8 mouse cellular contexts compared by ENCODE assay signal in the genomic region with DNA sequence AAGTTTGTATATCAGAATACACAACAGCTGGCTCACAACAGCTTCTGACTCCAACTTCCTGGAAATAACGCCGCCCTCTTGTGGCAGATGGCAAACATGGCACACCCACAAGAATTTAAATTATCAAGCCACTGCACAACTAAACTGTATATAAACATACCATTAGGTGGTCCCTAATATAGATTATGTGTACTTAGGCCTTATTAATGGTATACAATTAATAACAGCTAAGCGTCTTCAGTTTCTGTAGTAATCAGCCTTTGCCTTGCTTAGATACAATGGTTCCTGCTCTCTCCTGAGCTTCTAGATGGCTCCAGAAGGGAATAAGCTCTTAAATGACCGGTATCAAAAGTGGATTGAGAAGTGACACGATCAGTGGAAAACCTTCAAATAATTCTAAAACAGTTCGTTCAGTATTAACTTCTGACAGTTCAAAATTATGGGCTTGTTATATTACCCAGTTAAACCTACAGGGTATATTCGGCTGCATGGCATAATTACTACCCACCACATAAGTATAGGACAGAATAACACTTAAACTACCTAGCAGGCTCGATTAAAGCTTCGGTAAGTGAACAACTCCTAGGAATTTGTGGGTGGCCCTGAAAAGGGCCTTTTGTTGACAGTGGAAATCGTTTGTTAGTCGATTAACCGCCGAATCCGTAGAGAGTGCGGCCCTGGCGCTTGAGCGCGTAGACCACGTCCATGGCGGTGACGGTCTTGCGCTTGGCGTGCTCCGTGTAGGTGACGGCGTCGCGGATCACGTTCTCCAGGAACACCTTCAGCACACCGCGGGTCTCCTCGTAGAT. TPM values are rescaled to one million over a fixed set of nuclear protein-coding genes. Genes with fewer than 3 reads are reported as not detected.
A peak's percentile ranks its signal among the peaks of the same experiment; 100 is the strongest.
DNase-seq lines count a peak whose midpoint lies in the region; ATAC-seq lines count a peak whose summit lies in the region.

No protein-coding gene starts in this region.

- peak overlapping the region; percentile 68 for H3K4me2 ChIP-seq in hindbrain, embryonic 13.5 days
- peak overlapping the region; percentile 59 for H3K4me2 ChIP-seq in limb, embryonic 13.5 days (replicated peaks)
- peak overlapping the region; percentile 77 for H3K4me2 ChIP-seq in midbrain, embryonic 12.5 days (replicated peaks)
- peak overlapping the region; percentile 56 for H3K4me2 ChIP-seq in stomach, embryonic 14.5 days (replicated peaks; ENCODE audit: low read depth, low read length)

- under 1% methylated on average over 29 of the region's 32 CpGs for WGBS in hindbrain, embryonic 13.5 days
- under 1% methylated on average over 29 of the region's 32 CpGs for WGBS in limb, embryonic 13.5 days
- WGBS in midbrain, embryonic 12.5 days = under 1% methylated on average over 27 of the region's 32 CpGs
- under 1% methylated on average over 21 of the region's 32 CpGs for WGBS in stomach, embryonic 14.5 days

- no peaks in the 10 kb centered on the region for H3K27me3 ChIP-seq in erythroblast, embryonic 14.5 days (ENCODE audit: control insufficient read depth)
- no peaks in the 10 kb centered on the region for H3K27me3 ChIP-seq in hindbrain, embryonic 13.5 days
- no peaks in the 10 kb centered on the region for H3K27me3 ChIP-seq in limb, embryonic 13.5 days
- no peaks in the 10 kb centered on the region for H3K27me3 ChIP-seq in midbrain, embryonic 12.5 days
- H3K27me3 ChIP-seq in stomach, embryonic 14.5 days (ENCODE audit: control insufficient read depth, insufficient read depth, low read length) = no peaks in the 10 kb centered on the region

- peak overlapping the region; percentile 71 for H3K9ac ChIP-seq in hindbrain, embryonic 13.5 days
- peak overlapping the region; percentile 56 for H3K9ac ChIP-seq in limb, embryonic 13.5 days
- H3K9ac ChIP-seq in midbrain, embryonic 12.5 days (replicated peaks) = peak overlapping the region; percentile 65
- H3K9ac ChIP-seq in stomach, embryonic 14.5 days (replicated peaks; ENCODE audit: low read depth, low read length) = peak overlapping the region; percentile 26

- H3K27ac ChIP-seq in hindbrain, embryonic 13.5 days = peak overlapping the region; percentile 91
- peak overlapping the region; percentile 83 for H3K27ac ChIP-seq in limb, embryonic 13.5 days
- H3K27ac ChIP-seq in midbrain, embryonic 12.5 days (replicated peaks) = peak overlapping the region; percentile 92
- H3K27ac ChIP-seq in stomach, embryonic 14.5 days (ENCODE audit: low read length) = peak overlapping the region; percentile 91

- H3K9me3 ChIP-seq in erythroblast, embryonic 14.5 days (ENCODE audit: control insufficient read depth, low read length) = no peaks in the 10 kb centered on the region
- H3K9me3 ChIP-seq in hindbrain, embryonic 13.5 days = no peaks in the 10 kb centered on the region
- no peaks in the 10 kb centered on the region for H3K9me3 ChIP-seq in limb, embryonic 13.5 days
- H3K9me3 ChIP-seq in midbrain, embryonic 12.5 days = no peaks in the 10 kb centered on the region
- H3K9me3 ChIP-seq in stomach, embryonic 14.5 days (ENCODE audit: control insufficient read depth, low read depth, low read length) = no peaks in the 10 kb centered on the region

- peaks cover 55% of the 10 kb centered on the region for H3K4me1 ChIP-seq in erythroblast, embryonic 14.5 days (ENCODE audit: control insufficient read depth)
- peaks cover 11% of the 10 kb centered on the region for H3K4me1 ChIP-seq in hindbrain, embryonic 13.5 days (replicated peaks)
- H3K4me1 ChIP-seq in limb, embryonic 13.5 days = peaks cover 21% of the 10 kb centered on the region
- H3K4me1 ChIP-seq in midbrain, embryonic 12.5 days = 0 out of 2 replicates have a peak, but pooled peaks cover 5% of the 10 kb centered on the region
- peaks cover 9% of the 10 kb centered on the region; the same call in 1 of the 2 replicates for H3K4me1 ChIP-seq in stomach, embryonic 14.5 days (ENCODE audit: control insufficient read depth, insufficient read depth, low read length)

- peaks cover 5% of the 10 kb centered on the region for H3K36me3 ChIP-seq in erythroblast, embryonic 14.5 days (ENCODE audit: control insufficient read depth)
- no peaks in the 10 kb centered on the region for H3K36me3 ChIP-seq in hindbrain, embryonic 13.5 days
- no peaks in the 10 kb centered on the region for H3K36me3 ChIP-seq in limb, embryonic 13.5 days
- H3K36me3 ChIP-seq in midbrain, embryonic 12.5 days = no peaks in the 10 kb centered on the region
- H3K36me3 ChIP-seq in stomach, embryonic 14.5 days (ENCODE audit: control insufficient read depth, insufficient read depth, low read length) = no peaks in the 10 kb centered on the region

- DNase-seq in adrenal gland, adult 2 months = peak; percentile 46
- DNase-seq in adrenal gland, adult 8-10 months = no peak
- peak; percentile 74 for DNase-seq in T-cell, adult 2 months (ENCODE audit: low spot score)

- peak overlapping the region; percentile 67 for H3K4me3 ChIP-seq in erythroblast, embryonic 14.5 days (replicated peaks)
- H3K4me3 ChIP-seq in hindbrain, embryonic 13.5 days = peak overlapping the region; percentile 45
- peak overlapping the region; percentile 40 for H3K4me3 ChIP-seq in limb, embryonic 13.5 days
- H3K4me3 ChIP-seq in midbrain, embryonic 12.5 days = peak overlapping the region; percentile 47
- H3K4me3 ChIP-seq in stomach, embryonic 14.5 days (ENCODE audit: low read depth, low read length) = peak overlapping the region; percentile 40

- ATAC-seq in hindbrain, embryonic 13.5 days (ENCODE audit: low FRiP score) = peak; percentile 84
- ATAC-seq in limb, embryonic 13.5 days (ENCODE audit: low FRiP score, low read depth) = peak; percentile 39
- peak; percentile 53 for ATAC-seq in midbrain, embryonic 12.5 days (ENCODE audit: low FRiP score, low read depth)
- ATAC-seq in stomach, embryonic 14.5 days (ENCODE audit: insufficient number of reproducible peaks, insufficient read depth, low FRiP score, low read depth) = no peak; the same call in none of the 2 replicates

RNA-seq across cellular contexts. Expression of gene Hist1h4c, which starts 0.6 kb away (rescaled TPM):
- total RNA-seq in adrenal gland, adult 2 months (2021) = 10 to 100 TPM; 70.2 to 84.7 TPM
- polyA plus RNA-seq in adrenal gland, adult 2 months (2012; rRNA removed) = 1.7 and 2.8 TPM in 2 replicates
- total RNA-seq in adrenal gland, adult 8-10 months (2022) = 10 to 100 TPM; 71.9 to 93.9 (median 88.6) TPM
- 0.93 and 3.0 TPM in 2 replicates for polyA plus RNA-seq in erythroblast, embryonic 14.5 days (2012)
- polyA plus RNA-seq in hindbrain, embryonic 13.5 days (2015; fragmentation: Nextera tagmentation; extraction: Ambion mirVana) = 3.9 and 4.4 TPM in 2 replicates
- polyA plus RNA-seq in limb, embryonic 13.5 days (2015; fragmentation: Nextera tagmentation; extraction: Ambion mirVana) = 9.0 and 10.3 TPM in 2 replicates
- 5.8 and 6.8 TPM in 2 replicates for polyA plus RNA-seq in midbrain, embryonic 12.5 days (2016; fragmentation: Nextera tagmentation; extraction: Ambion mirVana)
- 7.2 and 9.6 TPM in 2 replicates for polyA plus RNA-seq in stomach, embryonic 14.5 days (2014; fragmentation: Nextera tagmentation; extraction: Ambion mirVana)

RNA-seq across cellular contexts. Expression of gene Hist1h1t, which starts 2.1 kb away (rescaled TPM):
- total RNA-seq in adrenal gland, adult 2 months (2021) = not detected
- polyA plus RNA-seq in adrenal gland, adult 2 months (2012; rRNA removed) = not detected in 2 replicates
- total RNA-seq in adrenal gland, adult 8-10 months (2022) = under 1 TPM in 1 of 4 experiments, not detected in 3; 0.26 TPM
- 0.10 TPM in 1 of 2 replicates, not detected in the other for polyA plus RNA-seq in erythroblast, embryonic 14.5 days (2012)
- polyA plus RNA-seq in hindbrain, embryonic 13.5 days (2015; fragmentation: Nextera tagmentation; extraction: Ambion mirVana) = not detected in 2 replicates
- polyA plus RNA-seq in limb, embryonic 13.5 days (2015; fragmentation: Nextera tagmentation; extraction: Ambion mirVana) = 0.36 and 0.43 TPM in 2 replicates
- not detected in 2 replicates for polyA plus RNA-seq in midbrain, embryonic 12.5 days (2016; fragmentation: Nextera tagmentation; extraction: Ambion mirVana)
- polyA plus RNA-seq in stomach, embryonic 14.5 days (2014; fragmentation: Nextera tagmentation; extraction: Ambion mirVana) = not detected in 2 replicates

RNA-seq across cellular contexts. Expression of gene Hfe, which starts 13.0 kb away (rescaled TPM):
- 10 to 100 TPM; 22.3 to 33.0 TPM for total RNA-seq in adrenal gland, adult 2 months (2021)
- 27.9 and 30.3 TPM in 2 replicates for polyA plus RNA-seq in adrenal gland, adult 2 months (2012; rRNA removed)
- total RNA-seq in adrenal gland, adult 8-10 months (2022) = 10 to 100 TPM; 27.4 to 41.7 (median 33.5) TPM
- polyA plus RNA-seq in erythroblast, embryonic 14.5 days (2012) = 0.15 and 0.53 TPM in 2 replicates
- polyA plus RNA-seq in hindbrain, embryonic 13.5 days (2015; fragmentation: Nextera tagmentation; extraction: Ambion mirVana) = 5.4 and 5.6 TPM in 2 replicates
- polyA plus RNA-seq in limb, embryonic 13.5 days (2015; fragmentation: Nextera tagmentation; extraction: Ambion mirVana) = 5.2 and 5.5 TPM in 2 replicates
- polyA plus RNA-seq in midbrain, embryonic 12.5 days (2016; fragmentation: Nextera tagmentation; extraction: Ambion mirVana) = 3.1 and 3.3 TPM in 2 replicates
- 6.1 and 6.8 TPM in 2 replicates for polyA plus RNA-seq in stomach, embryonic 14.5 days (2014; fragmentation: Nextera tagmentation; extraction: Ambion mirVana)

RNA-seq across cellular contexts. Expression of gene Hist1h2bc, which starts 13.7 kb away (rescaled TPM):
- 100 to 1,000 TPM; 143 to 210 TPM for total RNA-seq in adrenal gland, adult 2 months (2021)
- polyA plus RNA-seq in adrenal gland, adult 2 months (2012; rRNA removed) = 308 and 343 TPM in 2 replicates
- total RNA-seq in adrenal gland, adult 8-10 months (2022) = 100 to 1,000 TPM; 105 to 176 (median 135) TPM
- 17.5 and 20.6 TPM in 2 replicates for polyA plus RNA-seq in erythroblast, embryonic 14.5 days (2012)
- polyA plus RNA-seq in hindbrain, embryonic 13.5 days (2015; fragmentation: Nextera tagmentation; extraction: Ambion mirVana) = 17.8 and 23.1 TPM in 2 replicates
- polyA plus RNA-seq in limb, embryonic 13.5 days (2015; fragmentation: Nextera tagmentation; extraction: Ambion mirVana) = 35.3 and 35.7 TPM in 2 replicates
- 28.7 and 29.9 TPM in 2 replicates for polyA plus RNA-seq in midbrain, embryonic 12.5 days (2016; fragmentation: Nextera tagmentation; extraction: Ambion mirVana)
- polyA plus RNA-seq in stomach, embryonic 14.5 days (2014; fragmentation: Nextera tagmentation; extraction: Ambion mirVana) = 58.8 and 65.1 TPM in 2 replicates

RNA-seq across cellular contexts. Expression of gene Hist1h2ac, which starts 13.9 kb away (rescaled TPM):
- 1 to 10 TPM; 2.0 to 2.5 TPM for total RNA-seq in adrenal gland, adult 2 months (2021)
- 0.34 and 0.87 TPM in 2 replicates for polyA plus RNA-seq in adrenal gland, adult 2 months (2012; rRNA removed)
- 1 to 10 TPM; 1.8 to 3.2 (median 2.3) TPM for total RNA-seq in adrenal gland, adult 8-10 months (2022)
- 1.1 and 2.1 TPM in 2 replicates for polyA plus RNA-seq in erythroblast, embryonic 14.5 days (2012)
- 0.38 and 0.54 TPM in 2 replicates for polyA plus RNA-seq in hindbrain, embryonic 13.5 days (2015; fragmentation: Nextera tagmentation; extraction: Ambion mirVana)
- polyA plus RNA-seq in limb, embryonic 13.5 days (2015; fragmentation: Nextera tagmentation; extraction: Ambion mirVana) = 1.00 and 1.3 TPM in 2 replicates
- polyA plus RNA-seq in midbrain, embryonic 12.5 days (2016; fragmentation: Nextera tagmentation; extraction: Ambion mirVana) = 1.1 TPM in 2 replicates
- polyA plus RNA-seq in stomach, embryonic 14.5 days (2014; fragmentation: Nextera tagmentation; extraction: Ambion mirVana) = 2.4 and 3.2 TPM in 2 replicates
